Mouse (Mus musculus) intestine, postnatal 0 days (tissue): Measurements from ENCODE around the gene Scfd2. TPM values are rescaled to one million over a fixed set of nuclear protein-coding genes. Genes with fewer than 3 reads are reported as not detected.

ENCODE experiments used
- ATAC-seq: fragments of 200-750 bp; cut with Nextera tagmentation; 2 replicates; pipeline ENCODE4 v1.8.0; 2017; ENCODE audit warnings: mild to moderate bottlenecking, moderate TSS enrichment, moderate library complexity
- H3K27ac ChIP-seq: fragments of 300-500 bp; sonication (generic); 2 replicates; pipeline ENCODE4 v1.5.1; 2014; ENCODE audit warnings: mild to moderate bottlenecking, low read depth, low read length, moderate library complexity
- H3K27me3 ChIP-seq: fragments of 300-500 bp; sonication (generic); replicated peaks from 2 replicates; pipeline ENCODE4 v1.6.1; 2014; ENCODE audit warnings: low read length, mixed read lengths; ENCODE audit not compliant: control insufficient read depth, insufficient read depth
- H3K36me3 ChIP-seq: fragments of 300-500 bp; sonication (generic); 2 replicates; pipeline ENCODE4 v1.6.1; 2014; ENCODE audit warnings: mild to moderate bottlenecking, moderate library complexity; ENCODE audit not compliant: control insufficient read depth, insufficient read depth
- H3K4me1 ChIP-seq: fragments of 300-500 bp; sonication (generic); replicated peaks from 2 replicates; pipeline ENCODE4 v1.6.1; 2014; ENCODE audit warnings: antibody characterized with exemption, low read length, mixed read lengths; ENCODE audit not compliant: control insufficient read depth, insufficient read depth
- H3K4me2 ChIP-seq: fragments of 300-500 bp; sonication (generic); replicated peaks from 2 replicates; pipeline ENCODE4 v1.6.1; 2014; ENCODE audit warnings: low read depth, mild to moderate bottlenecking, moderate library complexity
- H3K4me3 ChIP-seq: fragments of 300-500 bp; sonication (generic); 2 replicates; pipeline ENCODE4 v1.5.1; 2014; ENCODE audit warnings: low read depth, low read length
- H3K9ac ChIP-seq: fragments of 300-500 bp; sonication (generic); 2 replicates; pipeline ENCODE4 v1.6.1; 2014; ENCODE audit warnings: mild to moderate bottlenecking, low read depth, low read length
- H3K9me3 ChIP-seq: fragments of 300-500 bp; sonication (generic); 2 replicates; pipeline ENCODE4 v1.6.1; 2016; ENCODE audit warnings: mixed run types; ENCODE audit not compliant: control insufficient read depth
- CTCF ChIP-seq: sonication (generic); IDR thresholded peaks from 2 replicates; pipeline ENCODE4 v1.5.1; 2016; ENCODE audit warnings: low read depth, mild to moderate bottlenecking, control low read depth, antibody characterized with exemption, moderate library complexity
- WGBS: fragments of 180-500 bp; shearing (Covaris S2); extraction: QIAGEN DNeasy Blood & Tissue Kit; methylation state at CpG from one replicate; pipeline ENCODE4 v1.1.7; 2014; 5-methylcytosine and 5-hydroxymethylcytosine counted together
- polyA plus RNA-seq: library from polyadenylated mRNA; unstranded; fragments of >200 nt; fragmentation: Nextera tagmentation; extraction: Ambion mirVana; gene quantifications from 2 replicates; pipeline ENCODE4 v1.2.1, GENCODE M21; 2015

Gene Scfd2
- polyA plus RNA-seq, 1 experiment from 2014 or later, result 16.8 TPM

GRCm38 (mm10) chr5:74365408-74365807, 166.2 kb downstream of the Scfd2 start:
- no peak for TF ChIP-seq CTCF
- 33% methylated on average over 6 of the region's 6 CpGs for WGBS
- Histone ChIP-seq H3K9me3 (no peaks in the 10 kb centered on the region), H3K27me3 (no peaks in the 10 kb centered on the region), H3K4me2 (no peak overlapping the region), H3K27ac (no peak overlapping the region), H3K4me1 (peaks cover 5% of the 10 kb centered on the region; the same call in 1 of the 2 replicates), H3K4me3 (no peak overlapping the region), H3K9ac (no peak overlapping the region), H3K36me3 (no peaks in the 10 kb centered on the region)
- no peak for ATAC-seq

GRCm38 (mm10) chr5:74363296-74363695, 168.3 kb downstream of the Scfd2 start:
- Histone ChIP-seq H3K9me3 (no peaks in the 10 kb centered on the region), H3K4me2 (no peak overlapping the region), H3K27ac (no peak overlapping the region), H3K36me3 (no peaks in the 10 kb centered on the region), H3K4me1 (peaks cover 5% of the 10 kb centered on the region; the same call in 1 of the 2 replicates), H3K27me3 (no peaks in the 10 kb centered on the region), H3K4me3 (no peak overlapping the region), H3K9ac (no peak overlapping the region)
- no peak for TF ChIP-seq CTCF
- 35% methylated on average over 1 of the region's 1 CpGs for WGBS
- ATAC-seq, result no peak

GRCm38 (mm10) chr5:74361531-74361930, 170.0 kb downstream of the Scfd2 start:
- Histone ChIP-seq H3K27me3 (no peaks in the 10 kb centered on the region), H3K9ac (no peak overlapping the region), H3K9me3 (no peaks in the 10 kb centered on the region), H3K36me3 (no peaks in the 10 kb centered on the region), H3K4me1 (peaks cover 5% of the 10 kb centered on the region; the same call in 1 of the 2 replicates), H3K4me3 (no peak overlapping the region), H3K4me2 (no peak overlapping the region), H3K27ac (no peak overlapping the region)
- ATAC-seq, result no peak
- no peak for TF ChIP-seq CTCF
- WGBS, result 69% methylated on average over 5 of the region's 5 CpGs

- 89% methylated on average over 8 of the region's 8 CpGs for WGBS
- H3K36me3 ChIP-seq, result no peaks in the 10 kb centered on the region
- H3K4me2 ChIP-seq, result no peak overlapping the region
- H3K27ac ChIP-seq, result no peak overlapping the region
- H3K9me3 ChIP-seq, result no peaks in the 10 kb centered on the region
- no peak for TF ChIP-seq CTCF
- H3K9ac ChIP-seq, result no peak overlapping the region
- H3K4me3 ChIP-seq, result no peak overlapping the region
- ATAC-seq, result no peak
- no peaks in the 10 kb centered on the region for H3K27me3 ChIP-seq
- no peaks in the 10 kb centered on the region for H3K4me1 ChIP-seq
Observed at GRCm38 (mm10) chr5:74358033-74358432, 173.5 kb downstream of the Scfd2 start.

GRCm38 (mm10) chr5:74355416-74356177, 176.0 kb downstream of the Scfd2 start:
- no peak for ATAC-seq

GRCm38 (mm10) chr5:74350909-74351308, 180.7 kb downstream of the Scfd2 start:
- 80% methylated on average over 4 of the region's 4 CpGs for WGBS
- no peak for ATAC-seq
- Histone ChIP-seq H3K4me2 (no peak overlapping the region), H3K27ac (no peak overlapping the region), H3K36me3 (no peaks in the 10 kb centered on the region), H3K9me3 (no peaks in the 10 kb centered on the region), H3K9ac (no peak overlapping the region), H3K4me3 (no peak overlapping the region), H3K27me3 (no peaks in the 10 kb centered on the region), H3K4me1 (no peaks in the 10 kb centered on the region)
- no peak for TF ChIP-seq CTCF

More at GRCm38 (mm10) chr5:74355416-74356177, 176.0 kb downstream of the Scfd2 start:
- TF ChIP-seq CTCF, result no peak
- Histone ChIP-seq H3K9me3 (no peaks in the 10 kb centered on the region), H3K27ac (no peak overlapping the region), H3K4me1 (no peaks in the 10 kb centered on the region), H3K4me3 (no peak overlapping the region), H3K9ac (no peak overlapping the region), H3K36me3 (no peaks in the 10 kb centered on the region), H3K27me3 (no peaks in the 10 kb centered on the region), H3K4me2 (no peak overlapping the region)
- WGBS, result 65% methylated on average over 2 of the region's 2 CpGs
